Mouse (Mus musculus): ENCODE data around the gene Alg1. TPM values are rescaled to one million over a fixed set of nuclear protein-coding genes. Genes with fewer than 3 reads are reported as not detected.

The Alg1 gene
- polyA plus RNA-seq, 1 experiment from 2014 or later, result 17.3 TPM

- Histone ChIP-seq H3K4me3 (no peak overlapping the region), H3K27ac (no peak overlapping the region), H3K27me3 (replicated peaks) (peaks cover 4% of the 10 kb centered on the region; the same call in 1 of the 2 replicates), H3K36me3 (no peaks in the 10 kb centered on the region), H3K4me2 (no peak overlapping the region), H3K9me3 (replicated peaks) (no peaks in the 10 kb centered on the region), H3K9ac (no peak overlapping the region), H3K4me1 (no peaks in the 10 kb centered on the region)
- ATAC-seq, result no peak
- WGBS (ENCODE audit: insufficient replicate concordance), result 68% methylated on average over 9 of the region's 9 CpGs
These were observed 49.3 kb downstream of the Alg1 start for GRCm38 (mm10) chr16:5282686-5283085.

- no peak overlapping the region for H3K4me2 ChIP-seq
- no peaks in the 10 kb centered on the region for H3K4me1 ChIP-seq
- no peak overlapping the region for H3K27ac ChIP-seq
- no peak overlapping the region for H3K4me3 ChIP-seq
- no peak overlapping the region for H3K9ac ChIP-seq
- no peaks in the 10 kb centered on the region for H3K9me3 ChIP-seq (replicated peaks)
- H3K27me3 ChIP-seq (replicated peaks), result peaks cover 4% of the 10 kb centered on the region; the same call in 1 of the 2 replicates
- no peak for ATAC-seq
- no peaks in the 10 kb centered on the region for H3K36me3 ChIP-seq
- WGBS (ENCODE audit: insufficient replicate concordance), result 25% methylated on average over 3 of the region's 3 CpGs
These were observed 52.0 kb downstream of the Alg1 start for GRCm38 (mm10) chr16:5285376-5285775.

Small RNAs within 50 kb of the gene (microRNA-seq; reads per million reads assigned to microRNA genes)
- gene Gm23689 (not detected), gene Gm26095 (not detected), gene Mir6364 (not detected)

Other genes with a start within 250 kb of the Alg1 start
- 0.11 TPM in 1 of 2 replicates, not detected in the other for gene Sept12, start 235.8 kb upstream of the Alg1 start, polyA plus RNA-seq (2016; fragmentation: Nextera tagmentation; extraction: Ambion mirVana)
- 5.7 and 6.9 TPM in 2 replicates for gene Smim22, start 226.3 kb upstream of the Alg1 start, polyA plus RNA-seq (2016; fragmentation: Nextera tagmentation; extraction: Ambion mirVana)
- 42.3 and 43.2 TPM in 2 replicates for gene Rogdi, start 220.1 kb upstream of the Alg1 start, polyA plus RNA-seq (2016; fragmentation: Nextera tagmentation; extraction: Ambion mirVana)
- gene Glyr1, start 183.8 kb upstream of the Alg1 start, polyA plus RNA-seq (2016; fragmentation: Nextera tagmentation; extraction: Ambion mirVana), result 67.7 and 69.6 TPM in 2 replicates
- gene Ubn1, start 183.6 kb upstream of the Alg1 start, polyA plus RNA-seq (2016; fragmentation: Nextera tagmentation; extraction: Ambion mirVana), result 13.8 and 15.2 TPM in 2 replicates
- 0.32 and 0.35 TPM in 2 replicates for gene Ppl, start 101.2 kb upstream of the Alg1 start, polyA plus RNA-seq (2016; fragmentation: Nextera tagmentation; extraction: Ambion mirVana)
- not detected in 2 replicates for gene Sec14l5, start 86.5 kb upstream of the Alg1 start, polyA plus RNA-seq (2016; fragmentation: Nextera tagmentation; extraction: Ambion mirVana)
- 19.3 and 19.4 TPM in 2 replicates for gene Nagpa, start 29.6 kb upstream of the Alg1 start, polyA plus RNA-seq (2016; fragmentation: Nextera tagmentation; extraction: Ambion mirVana)
- 0.43 and 0.57 TPM in 2 replicates for gene AU021092, start 11.3 kb upstream of the Alg1 start, polyA plus RNA-seq (2016; fragmentation: Nextera tagmentation; extraction: Ambion mirVana)
- 16.1 and 16.5 TPM in 2 replicates for gene Eef2kmt, start 22.4 kb downstream of the Alg1 start, polyA plus RNA-seq (2016; fragmentation: Nextera tagmentation; extraction: Ambion mirVana)